Mouse (Mus musculus) neural tube, embryonic 11.5 days (tissue): ENCODE data around the gene Vps37c. TPM values are rescaled to one million over a fixed set of nuclear protein-coding genes. Genes with fewer than 3 reads are reported as not detected.

Experiments used
- ATAC-seq: fragments of 200-750 bp; cut with Nextera tagmentation; 2 replicates; pipeline ENCODE4 v1.8.0; 2017; ENCODE audit warnings: moderate number of reproducible peaks, mild to moderate bottlenecking, moderate TSS enrichment, moderate library complexity; ENCODE audit not compliant: insufficient read depth, low FRiP score, low TSS enrichment
- DNase-seq: peaks from one replicate; pipeline ENCODE4 v3.0.0-alpha.2; 2015; ENCODE audit warnings: low spot score
- H3K27ac ChIP-seq: fragments of 300-500 bp; sonication (generic); 2 replicates; pipeline ENCODE4 v1.5.1; 2014; ENCODE audit warnings: low read depth, mild to moderate bottlenecking, low read length
- H3K27me3 ChIP-seq: fragments of 300-500 bp; sonication (generic); 2 replicates; pipeline ENCODE4 v1.6.1; 2014; ENCODE audit warnings: mild to moderate bottlenecking, low read length, mixed read lengths; ENCODE audit not compliant: control insufficient read depth, insufficient read depth
- H3K36me3 ChIP-seq: fragments of 300-500 bp; sonication (generic); 2 replicates; pipeline ENCODE4 v1.6.1; 2014; ENCODE audit warnings: mild to moderate bottlenecking, low read length, moderate library complexity, mixed read lengths; ENCODE audit not compliant: control insufficient read depth, insufficient read depth
- H3K4me1 ChIP-seq: fragments of 300-500 bp; sonication (generic); 2 replicates; pipeline ENCODE4 v1.6.1; 2014; ENCODE audit warnings: low read length, mixed read lengths; ENCODE audit not compliant: control insufficient read depth, insufficient read depth
- H3K4me2 ChIP-seq: fragments of 300-500 bp; sonication (generic); 2 replicates; pipeline ENCODE4 v1.6.1; 2014; ENCODE audit warnings: low read depth, mild to moderate bottlenecking, moderate library complexity
- H3K4me3 ChIP-seq: fragments of 300-500 bp; sonication (generic); 2 replicates; pipeline ENCODE4 v1.5.1; 2014; ENCODE audit warnings: low read depth, low read length
- H3K9ac ChIP-seq: fragments of 300-500 bp; sonication (generic); 2 replicates; pipeline ENCODE4 v1.6.1; 2014; ENCODE audit warnings: mild to moderate bottlenecking, low read length
- H3K9me3 ChIP-seq: fragments of 300-500 bp; sonication (generic); 2 replicates; pipeline ENCODE4 v1.6.1; 2016; ENCODE audit warnings: low read length; ENCODE audit not compliant: control insufficient read depth
- WGBS: fragments of 180-500 bp; shearing (Covaris S2); extraction: QIAGEN DNeasy Blood & Tissue Kit; methylation state at CpG from one replicate; pipeline ENCODE4 v1.1.7; 2014; 5-methylcytosine and 5-hydroxymethylcytosine counted together
- polyA plus RNA-seq: library from polyadenylated mRNA; unstranded; fragments of >200 nt; fragmentation: Nextera tagmentation; extraction: Ambion mirVana; gene quantifications from 2 replicates; pipeline ENCODE4 v1.2.1, GENCODE M21; 2014

Vps37c gene
- polyA plus RNA-seq, 1 experiment from 2014 or later, result 34.4 TPM

- Histone ChIP-seq H3K9ac (no peak overlapping the region), H3K4me1 (0 out of 2 replicates have a peak, but pooled peaks cover 2% of the 10 kb centered on the region), H3K27me3 (no peaks in the 10 kb centered on the region), H3K27ac (no peak overlapping the region), H3K4me2 (no peak overlapping the region), H3K4me3 (no peak overlapping the region), H3K36me3 (peaks cover 18% of the 10 kb centered on the region), H3K9me3 (no peaks in the 10 kb centered on the region)
- WGBS, result 93% methylated on average over 10 of the region's 10 CpGs
- DNase-seq (no peak), ATAC-seq (no peak)
Measured at GRCm38 (mm10) chr19:10713551-10713950, 25.0 kb downstream of the Vps37c start.

GRCm38 (mm10) chr19:10714168-10714567 is 25.6 kb downstream of the Vps37c start:
- Histone ChIP-seq H3K4me1 (0 out of 2 replicates have a peak, but pooled peaks cover 2% of the 10 kb centered on the region), H3K27ac (no peak overlapping the region), H3K36me3 (peaks cover 18% of the 10 kb centered on the region), H3K4me2 (no peak overlapping the region), H3K27me3 (no peaks in the 10 kb centered on the region), H3K9ac (no peak overlapping the region), H3K4me3 (no peak overlapping the region), H3K9me3 (no peaks in the 10 kb centered on the region)
- WGBS, result 78% methylated on average over 6 of the region's 6 CpGs
- DNase-seq (no peak), ATAC-seq (no peak)

DNA sequence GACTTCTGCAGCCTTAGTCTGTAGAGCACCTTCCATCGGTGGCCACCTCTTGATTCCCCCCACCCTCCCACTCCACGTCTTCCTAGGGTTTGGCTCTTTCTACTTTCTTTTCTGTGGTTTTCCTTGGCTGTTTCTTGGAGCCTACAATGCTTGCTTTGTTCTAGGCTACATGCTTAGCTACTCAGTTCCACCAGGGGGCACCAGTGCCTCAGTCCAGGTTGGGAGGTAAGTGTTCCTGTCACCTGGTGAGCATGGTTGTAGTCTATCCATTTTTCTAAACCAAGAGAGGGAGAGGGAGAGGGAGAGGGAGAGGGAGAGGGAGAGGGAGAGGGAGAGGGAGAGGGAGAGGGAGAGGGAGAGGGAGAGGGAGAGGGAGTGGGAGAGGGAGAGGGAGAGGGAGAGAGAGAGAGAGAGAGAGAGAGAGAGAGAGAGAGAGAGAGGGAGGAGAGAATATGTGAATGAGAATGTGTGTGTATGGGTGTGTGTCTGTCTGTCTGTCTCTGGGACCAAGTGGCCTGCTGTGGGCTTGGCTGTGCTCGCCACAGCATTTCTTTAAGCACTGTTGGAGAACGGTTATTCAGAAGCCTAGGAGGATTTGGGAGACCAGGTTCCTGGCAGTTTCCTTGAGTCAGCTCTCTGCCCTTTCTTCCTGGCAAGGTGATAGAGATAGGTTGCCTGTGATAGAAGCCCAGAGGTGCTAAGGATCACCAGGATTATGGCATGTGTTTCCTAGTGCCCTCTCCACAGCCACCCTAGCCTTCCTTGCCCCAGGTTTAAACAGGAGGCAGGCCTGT is 26.3 kb downstream of the Vps37c start:
- Histone ChIP-seq H3K27ac (no peak overlapping the region), H3K27me3 (no peaks in the 10 kb centered on the region), H3K4me2 (no peak overlapping the region), H3K36me3 (peaks cover 18% of the 10 kb centered on the region), H3K4me1 (peaks cover 2% of the 10 kb centered on the region; the same call in 1 of the 2 replicates), H3K4me3 (no peak overlapping the region), H3K9me3 (no peaks in the 10 kb centered on the region), H3K9ac (no peak overlapping the region)
- DNase-seq, result peak; percentile 64
- 53% methylated on average over 4 of the region's 4 CpGs for WGBS
- ATAC-seq, result no peak

- no peak overlapping the region for H3K4me2 ChIP-seq
- peaks cover 5% of the 10 kb centered on the region; the same call in 1 of the 2 replicates for H3K4me1 ChIP-seq
- H3K36me3 ChIP-seq, result peaks cover 16% of the 10 kb centered on the region
- no peak overlapping the region for H3K9ac ChIP-seq
- no peaks in the 10 kb centered on the region for H3K27me3 ChIP-seq
- no peak for DNase-seq
- no peaks in the 10 kb centered on the region for H3K9me3 ChIP-seq
- H3K27ac ChIP-seq, result no peak overlapping the region
- WGBS, result 91% methylated on average over 6 of the region's 6 CpGs
- no peak overlapping the region for H3K4me3 ChIP-seq
- no peak for ATAC-seq
Measured at GRCm38 (mm10) chr19:10715476-10715875, 26.9 kb downstream of the Vps37c start.

GRCm38 (mm10) chr19:10718251-10718775 is 29.8 kb downstream of the Vps37c start:
- Histone ChIP-seq H3K4me2 (no peak overlapping the region), H3K9me3 (no peaks in the 10 kb centered on the region), H3K9ac (no peak overlapping the region), H3K4me3 (no peak overlapping the region), H3K27ac (no peak overlapping the region), H3K36me3 (no peaks in the 10 kb centered on the region), H3K27me3 (no peaks in the 10 kb centered on the region), H3K4me1 (peaks cover 8% of the 10 kb centered on the region)
- ATAC-seq (no peak), DNase-seq (no peak)
- WGBS, result 83% methylated on average over 7 of the region's 7 CpGs

DNA sequence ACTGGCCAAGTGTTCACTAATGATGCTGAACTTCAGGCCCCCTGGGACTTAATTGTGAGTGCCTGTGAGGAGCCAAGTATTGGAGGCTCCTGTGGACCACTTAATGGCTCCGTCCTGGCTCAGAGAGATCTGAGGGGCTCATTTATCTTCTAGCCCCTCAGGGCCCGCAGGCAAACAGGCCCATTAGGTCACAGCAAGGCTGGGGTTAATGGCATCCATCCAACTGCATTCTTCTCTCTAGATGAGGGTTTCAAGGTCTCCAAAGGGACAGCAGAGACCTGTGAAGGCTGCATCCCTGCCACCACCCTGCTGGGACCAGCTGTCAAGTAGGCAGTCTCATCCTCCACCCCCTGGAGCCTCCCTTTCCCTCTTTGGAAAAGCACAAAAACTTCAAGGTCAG is 31.2 kb downstream of the Vps37c start:
- H3K9me3 ChIP-seq, result no peaks in the 10 kb centered on the region
- no peak overlapping the region for H3K4me2 ChIP-seq
- H3K9ac ChIP-seq, result no peak overlapping the region
- H3K27me3 ChIP-seq, result no peaks in the 10 kb centered on the region
- 5% methylated on average over 2 of the region's 2 CpGs for WGBS
- H3K27ac ChIP-seq, result no peak overlapping the region; the same call in 1 of the 2 replicates
- H3K4me1 ChIP-seq, result peaks cover 8% of the 10 kb centered on the region
- H3K36me3 ChIP-seq, result no peaks in the 10 kb centered on the region
- no peak overlapping the region for H3K4me3 ChIP-seq
- ATAC-seq (no peak), DNase-seq (no peak)

GRCm38 (mm10) chr19:10720524-10720923 is 32.0 kb downstream of the Vps37c start:
- Histone ChIP-seq H3K4me3 (no peak overlapping the region), H3K27ac (no peak overlapping the region; the same call in 1 of the 2 replicates), H3K36me3 (no peaks in the 10 kb centered on the region), H3K9me3 (no peaks in the 10 kb centered on the region), H3K27me3 (no peaks in the 10 kb centered on the region), H3K4me1 (peaks cover 8% of the 10 kb centered on the region), H3K9ac (0 out of 2 replicates have a peak overlapping the region, but pooled peaks have one; percentile 14), H3K4me2 (no peak overlapping the region)
- DNase-seq, result no peak
- no peak for ATAC-seq
- 41% methylated on average over 3 of the region's 3 CpGs for whole genome bisulfite sequencing

- Histone ChIP-seq H3K4me2 (no peak overlapping the region), H3K9ac (no peak overlapping the region), H3K36me3 (no peaks in the 10 kb centered on the region), H3K27me3 (no peaks in the 10 kb centered on the region), H3K27ac (no peak overlapping the region), H3K4me3 (no peak overlapping the region), H3K4me1 (peaks cover 8% of the 10 kb centered on the region), H3K9me3 (no peaks in the 10 kb centered on the region)
- DNase-seq (no peak), ATAC-seq (no peak)
- WGBS, result 53% methylated on average over 5 of the region's 5 CpGs
Measured at GRCm38 (mm10) chr19:10721064-10721463, 32.5 kb downstream of the Vps37c start.

GRCm38 (mm10) chr19:10723084-10723483 is 34.5 kb downstream of the Vps37c start:
- DNase-seq, result no peak
- no peak overlapping the region for H3K27ac ChIP-seq
- 20% methylated on average over 13 of the region's 13 CpGs for WGBS

More at GRCm38 (mm10) chr19:10723084-10723483, 34.5 kb downstream of the Vps37c start:
- Histone ChIP-seq H3K4me1 (peaks cover 8% of the 10 kb centered on the region), H3K4me2 (no peak overlapping the region), H3K27me3 (no peaks in the 10 kb centered on the region), H3K4me3 (no peak overlapping the region), H3K9ac (no peak overlapping the region), H3K9me3 (no peaks in the 10 kb centered on the region), H3K36me3 (no peaks in the 10 kb centered on the region)
- no peak for ATAC-seq
